Mouse (Mus musculus) cortical plate, adult 2 months (tissue): ENCODE measurements around the gene Ppfibp2.

Source experiments
- CTCF ChIP-seq: fragments of 200-500 bp; IDR thresholded peaks from 2 replicates; pipeline ENCODE4 v1.5.1; 2011; ENCODE audit warnings: mild to moderate bottlenecking, control low read depth, low read length; ENCODE audit not compliant: insufficient read depth; ENCODE audit errors: extremely low read depth
- POLR2A ChIP-seq: fragments of 200-500 bp; IDR thresholded peaks from 2 replicates; pipeline ENCODE4 v1.6.1; 2011; ENCODE audit warnings: mild to moderate bottlenecking, low read length, control low read depth; ENCODE audit not compliant: insufficient read depth; ENCODE audit errors: extremely low read depth

DNA sequence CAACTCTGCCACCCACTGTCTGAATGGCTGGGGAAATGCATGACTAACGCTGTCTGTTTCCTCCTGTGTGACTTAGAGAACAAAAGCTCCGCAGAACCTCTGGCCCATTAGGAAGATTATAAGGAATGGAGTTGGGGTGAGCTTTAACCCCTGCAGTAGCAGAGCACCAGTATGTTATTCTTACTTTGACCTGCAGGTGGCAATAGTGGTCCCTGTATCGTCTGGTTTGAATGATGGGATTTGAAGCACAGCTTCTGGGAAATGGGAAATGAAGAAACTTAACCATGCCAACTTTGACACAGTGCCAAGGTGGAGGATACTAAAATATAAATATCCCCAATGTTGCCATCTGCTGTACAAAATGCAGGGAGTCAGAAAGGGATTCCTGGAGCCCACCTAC, 154.3 kb downstream of the Ppfibp2 start:
- TF ChIP-seq POLR2A (no peak), CTCF (peak; percentile 60; the same call in 1 of the 2 replicates)
